ENCODE assay signal across 13 mouse cellular contexts in genomic region chr19:10437521-10437920, GRCm38 (mm10). TPM values are rescaled to one million over a fixed set of nuclear protein-coding genes. Genes with fewer than 3 reads are reported as not detected.
DNase-seq lines count a peak whose midpoint lies in the region; ATAC-seq and TF ChIP-seq lines count a peak whose summit lies in the region.
"Had no signal": no experiment of that assay in that cellular context is flagged by ENCODE, and none has a peak within 500 bp of the region (broad histone marks: within the 10 kb centered on the region; RNA-seq: fewer than 3 reads in every experiment).

No protein-coding gene starts in this region.

- H3K4me3 ChIP-seq in heart, embryonic 10.5 days = no peak overlapping the region
- H3K4me3 ChIP-seq in liver, embryonic 14.5 days (ENCODE audit: insufficient read depth in 1 of 2, low read depth in 2 of 2, low read length in 2 of 2) = no peak overlapping the region
- H3K4me3 ChIP-seq in liver, embryonic 12.5 days = no peak overlapping the region
- H3K4me3 ChIP-seq in E14TG2a.4 (replicated peaks; ENCODE audit: low read length) = no peak overlapping the region
- H3K4me3 ChIP-seq in midbrain, embryonic 13.5 days (replicated peaks) = no peak overlapping the region
- H3K4me3 ChIP-seq: forebrain, embryonic 10.5 days; limb, embryonic 12.5 days had no signal

- H3K9me3 ChIP-seq in heart, embryonic 10.5 days = no peaks in the 10 kb centered on the region
- H3K9me3 ChIP-seq in liver, embryonic 14.5 days (ENCODE audit: control insufficient read depth, low read length) = no peaks in the 10 kb centered on the region
- H3K9me3 ChIP-seq in liver, embryonic 12.5 days (replicated peaks) = no peaks in the 10 kb centered on the region
- no peaks in the 10 kb centered on the region for H3K9me3 ChIP-seq in E14TG2a.4 (ENCODE audit: low read length)
- no peaks in the 10 kb centered on the region for H3K9me3 ChIP-seq in midbrain, embryonic 13.5 days
- H3K9me3 ChIP-seq: forebrain, embryonic 10.5 days; limb, embryonic 12.5 days had no signal

- TF ChIP-seq POLR2A in brain, embryonic 14.5 days (IDR thresholded peaks at IDR 0.05; ENCODE audit: borderline replicate concordance, extremely low read depth, insufficient read depth, insufficient read length, poor library complexity, severe bottlenecking) = no peak

- H3K4me1 ChIP-seq in heart, embryonic 10.5 days = peaks cover 35% of the 10 kb centered on the region
- H3K4me1 ChIP-seq in liver, embryonic 14.5 days (replicated peaks; ENCODE audit: control insufficient read depth in 2 of 2, insufficient read depth in 2 of 2, low read length in 1 of 2) = no peaks in the 10 kb centered on the region
- peaks cover 10% of the 10 kb centered on the region for H3K4me1 ChIP-seq in liver, embryonic 12.5 days
- peaks cover 33% of the 10 kb centered on the region for H3K4me1 ChIP-seq in E14TG2a.4 (replicated peaks; ENCODE audit: low read depth, low read length)
- H3K4me1 ChIP-seq in midbrain, embryonic 13.5 days (replicated peaks) = no peaks in the 10 kb centered on the region
- H3K4me1 ChIP-seq: forebrain, embryonic 10.5 days; limb, embryonic 12.5 days had no signal

- WGBS in heart, embryonic 10.5 days = 63% methylated on average over 1 of the region's 1 CpGs
- 31% methylated on average over 1 of the region's 1 CpGs for WGBS in liver, embryonic 14.5 days (ENCODE audit: insufficient replicate concordance)
- WGBS in liver, embryonic 12.5 days (ENCODE audit: insufficient replicate concordance) = 10% methylated on average over 1 of the region's 1 CpGs
- WGBS in midbrain, embryonic 13.5 days = 79% methylated on average over 1 of the region's 1 CpGs

- H3K27ac ChIP-seq in heart, embryonic 10.5 days = no peak overlapping the region
- no peak overlapping the region for H3K27ac ChIP-seq in liver, embryonic 14.5 days
- H3K27ac ChIP-seq in liver, embryonic 12.5 days = no peak overlapping the region
- H3K27ac ChIP-seq in midbrain, embryonic 13.5 days = no peak overlapping the region
- H3K27ac ChIP-seq: forebrain, embryonic 10.5 days; limb, embryonic 12.5 days had no signal

- no peak for TF ChIP-seq EP300 in liver, embryonic 14.5 days (IDR thresholded peaks at IDR 0.05; ENCODE audit: low read depth)

- peak; percentile 23 for DNase-seq in heart, postnatal 4 days
- DNase-seq in heart, embryonic 10.5 days (ENCODE audit: low spot score) = no peak
- no peak for DNase-seq in liver, embryonic 14.5 days (ENCODE audit: low read depth in 3 of 3, low spot score in 3 of 3)
- DNase-seq in brain, embryonic 14.5 days (ENCODE audit: low read depth) = no peak
- DNase-seq in spleen, adult 12 weeks (ENCODE audit: low spot score) = no peak
- DNase-seq: gastrocnemius, postnatal 14 days; heart, postnatal 14 days; midbrain, embryonic 14.5 days had no signal

- H3K36me3 ChIP-seq in heart, embryonic 10.5 days = no peaks in the 10 kb centered on the region
- no peaks in the 10 kb centered on the region for H3K36me3 ChIP-seq in liver, embryonic 14.5 days (replicated peaks; ENCODE audit: control insufficient read depth, insufficient read depth, low read depth)
- H3K36me3 ChIP-seq in liver, embryonic 12.5 days = no peaks in the 10 kb centered on the region
- H3K36me3 ChIP-seq in E14TG2a.4 (ENCODE audit: insufficient read depth, low read length) = peaks cover 5% of the 10 kb centered on the region; the same call in 1 of the 2 replicates
- peaks cover 14% of the 10 kb centered on the region for H3K36me3 ChIP-seq in midbrain, embryonic 13.5 days
- H3K36me3 ChIP-seq: forebrain, embryonic 10.5 days; limb, embryonic 12.5 days had no signal

- no peak for ATAC-seq in liver, embryonic 14.5 days (ENCODE audit: insufficient read depth)
- ATAC-seq in liver, embryonic 12.5 days = no peak
- no peak for ATAC-seq in midbrain, embryonic 13.5 days

- no peak overlapping the region for H3K4me2 ChIP-seq in liver, embryonic 14.5 days (ENCODE audit: low read depth)
- no peak overlapping the region for H3K4me2 ChIP-seq in liver, embryonic 12.5 days
- H3K4me2 ChIP-seq in midbrain, embryonic 13.5 days (replicated peaks) = no peak overlapping the region
- H3K4me2 ChIP-seq: limb, embryonic 12.5 days had no signal

- TF ChIP-seq CTCF in liver, embryonic 14.5 days (IDR thresholded peaks at IDR 0.05; ENCODE audit: low read depth) = peak; percentile 61
- TF ChIP-seq CTCF in E14TG2a.4 (conservative IDR thresholded peaks at IDR 0.05; ENCODE audit: low read length) = peak; percentile 43
- TF ChIP-seq CTCF in brain, embryonic 14.5 days (IDR thresholded peaks at IDR 0.05; ENCODE audit: borderline replicate concordance, extremely low read depth, insufficient read depth, insufficient read length) = peak; percentile 22; the same call in 1 of the 2 replicates

- H3K27me3 ChIP-seq in heart, embryonic 10.5 days (ENCODE audit: insufficient read depth, poor library complexity, severe bottlenecking) = peaks cover 69% of the 10 kb centered on the region
- H3K27me3 ChIP-seq in liver, embryonic 14.5 days (ENCODE audit: control insufficient read depth, insufficient read depth, low read length) = no peaks in the 10 kb centered on the region
- peaks cover 47% of the 10 kb centered on the region for H3K27me3 ChIP-seq in liver, embryonic 12.5 days (replicated peaks)
- peaks cover 36% of the 10 kb centered on the region for H3K27me3 ChIP-seq in E14TG2a.4 (ENCODE audit: insufficient read depth, low read length)
- no peaks in the 10 kb centered on the region for H3K27me3 ChIP-seq in midbrain, embryonic 13.5 days

- H3K9ac ChIP-seq in liver, embryonic 14.5 days (replicated peaks) = no peak overlapping the region
- no peak overlapping the region for H3K9ac ChIP-seq in liver, embryonic 12.5 days
- H3K9ac ChIP-seq in midbrain, embryonic 13.5 days (replicated peaks) = no peak overlapping the region
- H3K9ac ChIP-seq: limb, embryonic 12.5 days had no signal

RNA-seq across cellular contexts. Expression of gene Lrrc10b, which starts 19.8 kb away (rescaled TPM):
- 1 to 10 TPM; 3.3 to 4.7 TPM for total RNA-seq in heart, postnatal 4 days (2021)
- polyA plus RNA-seq in heart, embryonic 10.5 days (2016; fragmentation: Nextera tagmentation; extraction: Ambion mirVana) = 0.06 and 0.18 TPM in 2 replicates
- polyA plus RNA-seq in liver, embryonic 14.5 days (2012; rRNA removed) = 0.05 and 0.06 TPM in 2 replicates
- 0.08 TPM in 1 of 2 replicates, not detected in the other for polyA plus RNA-seq in liver, embryonic 14.5 days (2014; fragmentation: Nextera tagmentation; extraction: Ambion mirVana)
- polyA plus RNA-seq in liver, embryonic 12.5 days (2016; fragmentation: Nextera tagmentation; extraction: Ambion mirVana) = 0.06 and 0.12 TPM in 2 replicates
- polyA plus RNA-seq in brain, embryonic 14.5 days (2012; rRNA removed) = 1.4 and 2.0 TPM in 2 replicates
- polyA plus RNA-seq in midbrain, embryonic 13.5 days (2015; fragmentation: Nextera tagmentation; extraction: Ambion mirVana) = 0.71 and 0.76 TPM in 2 replicates

RNA-seq across cellular contexts. Expression of gene Ppp1r32, which starts 45.2 kb away (rescaled TPM):
- under 1 TPM; 0.52 to 0.77 TPM for total RNA-seq in heart, postnatal 4 days (2021)
- not detected in 2 replicates for polyA plus RNA-seq in heart, embryonic 10.5 days (2016; fragmentation: Nextera tagmentation; extraction: Ambion mirVana)
- polyA plus RNA-seq in liver, embryonic 14.5 days (2012; rRNA removed) = 0.17 and 0.26 TPM in 2 replicates
- 0.19 TPM in 1 of 2 replicates, not detected in the other for polyA plus RNA-seq in liver, embryonic 14.5 days (2014; fragmentation: Nextera tagmentation; extraction: Ambion mirVana)
- not detected in 2 replicates for polyA plus RNA-seq in liver, embryonic 12.5 days (2016; fragmentation: Nextera tagmentation; extraction: Ambion mirVana)
- polyA plus RNA-seq in brain, embryonic 14.5 days (2012; rRNA removed) = 2.3 and 2.5 TPM in 2 replicates
- 1.0 and 1.6 TPM in 2 replicates for polyA plus RNA-seq in midbrain, embryonic 13.5 days (2015; fragmentation: Nextera tagmentation; extraction: Ambion mirVana)
- polyA plus RNA-seq: limb, embryonic 12.5 days had no signal

RNA-seq across cellular contexts. Expression of gene Syt7, which starts 48.6 kb away (rescaled TPM):
- 10 to 100 TPM; 40.8 to 44.7 TPM for total RNA-seq in heart, postnatal 4 days (2021)
- polyA plus RNA-seq in heart, embryonic 10.5 days (2016; fragmentation: Nextera tagmentation; extraction: Ambion mirVana) = 0.16 and 0.35 TPM in 2 replicates
- 0.28 and 0.37 TPM in 2 replicates for polyA plus RNA-seq in liver, embryonic 14.5 days (2012; rRNA removed)
- 0.04 and 0.09 TPM in 2 replicates for polyA plus RNA-seq in liver, embryonic 14.5 days (2014; fragmentation: Nextera tagmentation; extraction: Ambion mirVana)
- 0.56 and 0.91 TPM in 2 replicates for polyA plus RNA-seq in liver, embryonic 12.5 days (2016; fragmentation: Nextera tagmentation; extraction: Ambion mirVana)
- polyA plus RNA-seq in brain, embryonic 14.5 days (2012; rRNA removed) = 50.2 and 85.2 TPM in 2 replicates
- polyA plus RNA-seq in midbrain, embryonic 13.5 days (2015; fragmentation: Nextera tagmentation; extraction: Ambion mirVana) = 8.2 and 8.8 TPM in 2 replicates
